Mouse (Mus musculus): ENCODE results near the gene Scimp.

- no peak for TF ChIP-seq CTCF (IDR thresholded peaks at IDR 0.05; ENCODE audit: borderline replicate concordance, insufficient read depth, low read length)
- TF ChIP-seq POLR2A (IDR thresholded peaks at IDR 0.05; ENCODE audit: low read depth, low read length): no peak
Measured at GRCm38 (mm10) chr11:70765776-70766445, 46.5 kb downstream of the Scimp start.

Data from embryonic fibroblast, embryonic 13.5 days (primary cell).